Mouse (Mus musculus): Measurements from ENCODE around the gene Cyfip2.

Cyfip2 gene

DNA sequence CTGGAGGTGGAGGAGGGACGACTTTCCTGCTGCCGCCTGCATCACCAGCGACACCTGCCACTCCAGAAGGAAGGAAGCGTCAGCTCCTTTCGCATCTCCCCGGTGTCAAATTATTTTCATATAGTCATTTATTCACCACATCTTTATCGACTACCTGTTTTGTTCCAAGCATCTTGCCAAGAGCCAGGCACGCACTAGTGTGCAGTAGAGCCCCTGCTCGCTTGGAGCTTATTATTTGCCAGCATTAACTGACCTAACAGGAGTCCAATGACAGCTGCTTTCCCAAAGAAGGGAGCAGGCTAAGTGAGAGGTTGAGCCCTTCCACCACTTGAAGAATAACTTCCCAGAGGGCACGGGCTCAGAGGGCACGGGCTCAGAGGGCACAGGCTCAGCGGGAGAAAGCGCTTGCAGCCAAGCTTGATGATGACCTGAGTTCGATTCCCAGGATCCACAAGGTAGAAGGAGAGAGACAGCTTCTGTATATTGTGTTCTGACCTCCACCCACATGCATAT, at the start of gene Cyfip2:
TSS of gene Cyfip2 (minus strand) at position 337 of the 513 bp plus-strand sequence.
- DNase-seq (ENCODE audit: low read depth, low spot score), result no peak

DNA sequence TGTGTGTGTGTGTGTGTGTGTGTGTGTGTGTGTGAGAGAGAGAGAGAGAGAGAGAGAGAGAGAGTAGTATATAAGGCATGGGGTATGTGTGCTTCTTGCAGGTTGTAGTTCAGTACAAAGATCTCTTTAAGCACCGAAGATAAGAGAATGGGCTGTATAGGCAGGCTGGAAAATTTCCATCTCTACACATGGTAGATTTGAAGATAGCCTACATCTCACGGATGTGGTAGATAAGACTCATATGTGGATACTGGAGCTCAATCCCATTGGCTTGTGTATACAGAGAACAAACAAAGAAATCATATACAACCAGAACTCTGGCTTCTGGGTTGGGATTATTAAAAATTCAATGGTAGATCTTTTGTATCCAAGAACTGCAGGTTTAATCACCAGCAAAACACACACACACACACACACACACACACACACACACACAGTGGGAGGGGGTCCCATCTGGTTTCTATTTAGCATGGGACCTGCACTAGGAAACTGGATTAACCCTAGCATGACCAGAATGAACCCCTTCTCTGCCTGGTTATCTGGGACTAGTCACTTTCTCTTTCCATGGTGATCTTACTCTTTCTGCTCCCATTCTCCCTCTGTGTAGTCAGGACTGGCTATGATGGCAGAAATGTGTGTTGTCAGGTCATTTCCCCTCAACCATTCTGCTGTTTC, 48.5 kb upstream of the Cyfip2 start:
- DNase-seq (ENCODE audit: low read depth, low spot score), result no peak

DNA sequence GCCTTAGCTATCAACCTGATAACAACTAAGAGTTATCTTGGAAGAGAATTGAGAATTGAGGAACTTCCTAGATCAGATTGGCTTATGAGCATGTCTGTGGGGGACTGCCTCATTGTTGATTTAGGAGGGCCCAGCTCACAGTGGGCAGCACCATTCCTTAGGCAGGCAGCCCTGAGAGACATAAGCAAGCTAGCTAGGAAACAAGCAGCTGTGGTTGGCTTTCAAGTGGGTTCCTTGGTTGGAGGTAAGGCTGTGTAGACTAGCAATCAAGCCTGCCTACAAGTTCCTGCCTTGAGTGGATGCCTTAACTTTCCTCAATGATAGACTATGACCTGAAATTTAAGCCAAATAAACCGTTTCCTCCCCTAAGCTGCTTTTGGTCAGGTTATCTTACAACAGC, 45.7 kb upstream of the Cyfip2 start:
- DNase-seq (ENCODE audit: low read depth, low spot score), result no peak

DNA sequence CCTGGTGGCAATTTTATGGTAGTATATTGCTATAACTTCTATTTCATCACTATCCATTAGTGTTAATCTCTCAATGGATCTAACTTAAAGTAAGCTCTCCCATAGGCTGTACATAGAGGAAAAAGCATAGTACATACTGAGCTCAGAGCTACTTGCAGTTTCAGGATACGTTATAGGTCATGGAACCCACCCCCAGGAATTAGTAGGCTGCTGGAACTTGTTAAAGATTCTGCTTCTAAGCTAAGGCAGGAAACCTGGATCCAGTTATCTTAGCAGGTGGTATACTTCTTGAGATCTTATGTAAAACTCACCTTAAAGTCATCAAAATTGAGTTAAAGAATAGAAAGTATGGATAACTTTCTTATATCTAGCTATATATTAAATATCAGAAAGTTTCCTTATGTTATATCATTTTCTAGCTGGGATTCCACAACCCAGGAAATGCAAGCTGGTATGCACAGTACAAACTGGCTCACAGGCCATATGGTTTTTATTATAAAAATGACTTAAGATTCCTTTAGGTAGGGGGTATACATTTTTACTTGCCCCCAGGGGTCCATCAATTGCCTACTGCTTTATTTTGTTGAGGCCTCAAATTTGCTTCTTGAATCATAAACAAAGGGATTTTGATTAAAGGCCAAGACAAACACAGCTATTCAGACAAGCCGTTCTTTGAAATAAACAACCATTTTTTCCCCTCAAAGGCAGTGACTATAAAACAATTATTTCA, 37.2 kb upstream of the Cyfip2 start:
- no peak for DNase-seq (ENCODE audit: low read depth, low spot score)

DNA sequence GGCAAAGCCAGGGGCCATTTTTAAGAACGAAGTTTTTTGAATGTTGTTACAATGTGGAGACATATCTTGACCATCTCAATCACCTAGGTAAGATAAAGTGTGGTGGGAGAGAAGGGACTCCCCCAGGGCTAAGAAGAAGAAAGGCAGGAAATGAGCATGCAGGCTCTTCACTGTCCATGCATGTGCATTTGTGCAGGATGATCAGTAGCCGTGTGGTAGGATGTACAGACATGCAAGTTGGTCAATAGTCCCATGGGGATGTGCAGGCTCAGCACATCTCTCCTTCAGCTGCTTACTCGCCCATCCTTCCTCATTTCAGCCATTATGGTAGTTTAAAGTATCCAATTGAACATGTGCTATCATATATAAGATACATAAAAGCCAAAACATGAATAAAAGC, 35.8 kb upstream of the Cyfip2 start:
- no peak for DNase-seq (ENCODE audit: low read depth, low spot score)

DNA sequence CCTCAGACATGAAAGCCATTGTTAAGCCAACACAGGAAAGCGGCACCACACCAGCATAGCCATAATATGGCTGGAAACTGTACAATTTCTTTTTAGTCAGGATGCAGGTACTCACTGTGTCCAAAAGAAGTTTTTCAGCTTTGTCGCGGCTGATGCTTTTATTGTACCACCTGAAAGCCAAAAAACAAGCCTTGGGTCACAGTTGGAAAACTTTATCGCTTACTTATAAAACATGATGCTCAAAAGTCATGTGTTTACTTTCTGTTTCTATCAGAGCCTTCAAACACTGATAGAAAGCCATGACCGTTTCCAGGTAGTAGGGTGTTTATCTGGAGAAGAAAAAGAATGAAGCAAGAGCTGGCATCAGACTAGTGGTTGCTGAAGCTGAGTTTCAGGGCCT, 35.1 kb upstream of the Cyfip2 start:
- DNase-seq (ENCODE audit: low read depth, low spot score), result no peak

DNA sequence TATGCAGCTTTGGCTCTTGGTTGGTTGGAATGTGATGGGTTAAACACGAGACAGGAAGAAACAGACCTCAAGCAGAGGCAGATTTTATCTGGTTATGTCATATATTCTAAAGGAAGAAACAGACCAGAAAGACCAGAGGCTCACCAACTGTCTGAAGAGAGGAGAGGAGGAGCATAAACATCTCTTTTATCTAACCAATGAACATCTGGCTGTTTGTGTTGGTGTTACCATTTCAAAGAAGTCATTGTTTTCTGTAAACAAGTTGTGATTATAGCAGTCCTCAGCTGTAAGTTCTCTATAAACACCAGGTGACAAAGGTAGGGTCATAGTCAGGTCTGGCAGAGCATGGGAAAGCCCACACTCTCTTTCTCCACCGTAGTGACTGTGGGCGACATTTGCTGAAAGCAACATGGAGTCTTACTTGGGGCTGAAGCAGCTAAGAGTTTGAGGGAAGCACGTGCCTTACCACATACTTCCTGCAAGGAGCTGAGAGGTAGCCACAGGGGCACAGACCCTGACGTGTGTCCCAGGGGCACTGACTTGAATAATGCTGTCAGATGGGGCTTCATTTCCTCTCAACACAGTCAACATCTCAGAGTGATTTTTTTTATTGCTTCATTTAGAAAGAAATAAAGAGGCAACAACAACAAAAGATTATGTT, 31.4 kb upstream of the Cyfip2 start:
- no peak for DNase-seq (ENCODE audit: low read depth, low spot score)

DNA sequence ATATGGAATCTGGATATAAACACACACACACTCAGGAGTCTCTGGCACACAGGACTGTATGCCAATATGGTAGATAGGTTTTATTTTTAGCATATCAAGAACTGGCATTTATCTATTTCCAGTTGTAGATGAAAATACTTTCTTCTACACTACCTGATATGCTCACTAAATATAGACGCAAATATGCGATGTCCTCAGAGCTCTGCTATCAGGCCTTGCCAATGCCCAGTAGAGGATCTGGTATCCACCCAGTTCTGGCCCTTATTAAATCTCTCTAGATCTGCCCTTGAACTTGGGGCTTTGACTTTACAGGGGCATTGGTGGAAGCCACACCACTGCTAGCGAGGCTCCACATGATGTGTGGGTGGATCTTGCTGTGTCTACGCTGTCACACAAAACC, 29.3 kb upstream of the Cyfip2 start:
- DNase-seq (ENCODE audit: low read depth, low spot score), result no peak

DNA sequence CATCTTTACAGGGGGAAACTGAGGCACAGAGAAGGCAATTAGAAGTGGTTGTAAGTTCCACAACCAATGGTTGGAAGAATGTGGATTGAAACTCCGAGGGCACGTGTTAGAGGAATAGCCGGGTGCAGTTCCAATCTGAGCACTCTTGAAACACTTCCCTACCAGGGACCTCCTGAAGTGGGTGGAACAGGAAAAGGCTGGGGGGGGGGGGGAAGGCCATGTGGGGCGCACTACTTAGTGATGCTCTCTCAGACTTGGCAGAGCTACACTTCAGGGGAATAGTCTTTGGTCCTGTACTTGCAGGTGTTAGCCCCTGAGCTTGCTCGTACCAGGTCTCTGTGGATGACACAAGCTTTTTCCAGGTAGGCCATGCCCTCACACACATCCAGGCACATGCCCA, 23.4 kb upstream of the Cyfip2 start:
- no peak for DNase-seq (ENCODE audit: low read depth, low spot score)

DNA sequence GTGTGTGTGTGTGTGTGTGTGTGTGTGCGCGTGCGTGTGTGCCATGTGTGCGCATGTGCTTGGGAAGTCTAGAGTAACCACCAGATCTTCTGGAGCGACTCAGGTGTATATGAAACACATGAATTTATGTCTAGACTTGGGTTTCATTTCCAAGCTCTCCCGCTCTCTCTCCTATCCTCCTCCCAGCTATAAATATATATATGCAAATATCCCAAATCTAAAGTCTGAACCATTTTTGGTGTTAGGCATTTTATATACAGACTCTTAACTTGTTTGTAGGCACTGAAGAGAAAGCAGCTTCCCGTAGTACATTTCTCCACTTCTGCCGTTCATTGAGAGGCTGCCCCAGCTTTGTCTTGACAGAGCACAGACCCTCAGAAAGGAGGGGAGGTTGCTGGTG, 19.6 kb upstream of the Cyfip2 start:
- no peak for DNase-seq (ENCODE audit: low read depth, low spot score)

DNA sequence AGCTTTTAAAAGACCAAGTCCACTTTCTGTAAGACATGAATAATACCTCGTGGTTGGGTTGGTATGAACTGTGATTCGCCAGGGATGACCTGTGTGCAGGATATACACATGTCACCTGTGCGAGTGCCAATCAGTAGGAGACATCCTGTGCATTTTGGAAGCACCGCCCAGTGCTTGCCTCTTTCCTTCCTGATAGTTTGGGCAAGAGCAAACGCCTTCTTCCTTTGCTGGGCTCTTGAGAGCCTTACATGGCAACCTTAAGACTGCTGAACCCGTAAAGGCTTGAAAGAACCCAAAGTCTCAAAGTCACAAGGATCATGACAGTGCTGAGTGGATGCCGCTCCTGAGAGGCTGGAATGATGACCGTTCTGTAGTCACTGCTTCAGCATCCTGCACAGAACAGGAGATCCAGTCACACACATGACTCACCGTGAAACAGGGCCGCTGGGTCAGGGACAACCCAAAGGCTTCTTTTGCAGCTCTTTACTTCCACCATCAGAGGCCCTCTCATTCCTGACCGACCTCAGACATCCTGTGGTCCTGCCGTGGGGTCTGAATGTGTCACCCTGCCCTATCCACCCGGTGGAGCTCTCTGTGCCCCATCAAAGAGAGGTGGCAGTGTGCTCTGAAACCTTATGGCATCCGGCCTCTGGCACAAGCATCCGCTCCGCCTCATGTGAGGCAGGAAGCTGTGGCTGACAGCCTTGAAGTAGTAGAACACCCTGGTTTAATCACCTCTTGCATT, 13.8 kb upstream of the Cyfip2 start:
- no peak for DNase-seq (ENCODE audit: low read depth, low spot score)

DNA sequence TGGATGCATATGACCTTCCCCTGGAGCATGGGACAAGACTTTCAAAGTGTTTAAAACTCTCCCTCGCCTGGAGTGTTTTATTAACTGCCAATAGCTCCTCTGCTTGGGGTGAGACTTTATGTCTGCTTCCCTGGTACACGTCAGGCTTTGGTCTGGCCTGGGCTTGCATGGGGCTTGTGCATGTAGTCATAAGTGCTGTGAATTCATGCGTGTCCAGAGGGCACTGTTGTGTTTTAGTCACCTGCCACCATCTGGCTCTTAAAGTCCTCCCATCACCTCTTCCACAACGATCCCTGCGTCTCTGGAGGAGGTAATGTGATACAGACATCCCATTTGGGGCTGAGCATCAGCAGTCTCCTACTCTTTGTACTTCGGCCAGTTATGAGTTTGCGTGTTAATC, 8.9 kb upstream of the Cyfip2 start:
- DNase-seq (ENCODE audit: low read depth, low spot score), result no peak

DNA sequence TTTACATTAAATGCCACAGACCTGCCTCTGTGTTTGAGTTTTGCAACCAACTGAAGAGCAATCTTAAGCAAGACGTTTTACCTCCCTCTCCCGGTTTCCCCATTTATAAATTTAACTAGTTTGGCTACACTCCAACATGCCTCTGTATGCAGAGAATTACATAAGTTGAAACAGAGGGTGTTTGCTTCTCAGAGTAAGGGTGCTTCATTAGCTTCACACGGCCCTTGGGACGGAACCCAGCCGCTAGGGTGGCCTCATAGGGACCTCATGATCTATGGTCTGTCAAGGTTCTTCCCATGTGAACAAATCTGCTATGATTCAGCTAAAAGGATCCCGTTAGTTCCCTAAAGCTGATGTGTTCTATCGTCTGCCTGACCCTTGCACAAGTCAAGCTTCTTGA, 1.9 kb upstream of the Cyfip2 start:
- DNase-seq (ENCODE audit: low read depth, low spot score), result no peak

DNA sequence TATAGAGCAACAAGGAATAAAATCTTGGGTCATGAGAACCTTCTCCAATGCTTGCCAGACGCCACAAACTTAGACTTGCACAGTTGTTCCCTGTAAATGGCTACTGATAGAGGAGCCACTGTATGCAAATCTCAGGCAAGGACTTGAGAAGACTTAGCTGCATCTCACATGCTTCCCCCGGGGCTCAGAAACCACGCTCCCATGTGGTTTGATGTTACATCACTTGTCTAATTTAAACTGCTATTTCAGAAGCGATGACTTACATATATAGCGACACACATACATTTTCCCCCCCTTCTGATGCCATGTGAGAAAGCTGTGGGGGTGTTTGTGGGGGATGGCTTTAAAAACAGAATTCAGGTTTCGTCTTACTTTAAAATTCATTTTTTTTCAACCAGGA, 1.2 kb upstream of the Cyfip2 start:
- no peak for DNase-seq (ENCODE audit: low read depth, low spot score)

DNA sequence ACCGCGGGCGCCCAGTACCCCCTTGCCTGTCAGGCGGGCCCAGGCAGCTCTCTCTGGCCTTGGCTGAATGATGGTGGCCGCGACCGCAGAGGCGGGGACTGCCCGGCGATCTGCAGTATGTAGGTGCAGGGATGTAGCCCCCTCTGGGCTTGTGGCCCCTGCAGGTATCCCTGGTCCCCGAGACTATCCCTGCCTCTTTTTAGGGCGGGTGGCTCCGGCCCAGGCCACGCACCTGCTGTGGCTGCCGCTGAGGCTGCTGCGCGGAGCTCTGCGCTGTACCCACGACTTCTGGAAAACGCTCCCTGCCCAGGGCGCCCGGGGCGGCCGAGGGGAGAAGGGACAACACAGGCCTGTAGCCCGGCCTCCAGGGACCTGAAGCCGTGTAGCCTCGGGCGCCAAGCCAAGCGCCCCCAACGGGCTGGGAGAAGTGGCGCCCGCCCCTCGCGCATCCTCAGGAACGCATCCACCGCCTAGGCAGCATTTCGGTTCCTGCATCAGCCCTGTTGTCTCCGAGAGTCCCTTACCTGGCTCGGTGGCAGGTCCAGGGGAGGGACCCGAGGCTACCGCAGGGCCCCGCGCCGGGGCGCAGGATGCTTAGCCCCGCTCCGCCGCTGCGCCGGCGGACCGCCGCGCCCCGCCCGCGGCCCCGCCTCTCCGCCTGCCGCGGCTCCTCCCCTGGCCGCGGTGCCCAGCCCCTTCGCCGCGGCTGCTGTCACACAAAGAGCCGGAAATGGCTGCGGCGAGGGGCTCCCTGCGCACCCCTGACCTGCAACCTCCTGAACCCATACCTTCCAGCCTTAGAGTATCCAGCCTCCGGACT, 746 bp downstream of the Cyfip2 start:
- DNase-seq (ENCODE audit: low read depth, low spot score), result peak; percentile 40

DNA sequence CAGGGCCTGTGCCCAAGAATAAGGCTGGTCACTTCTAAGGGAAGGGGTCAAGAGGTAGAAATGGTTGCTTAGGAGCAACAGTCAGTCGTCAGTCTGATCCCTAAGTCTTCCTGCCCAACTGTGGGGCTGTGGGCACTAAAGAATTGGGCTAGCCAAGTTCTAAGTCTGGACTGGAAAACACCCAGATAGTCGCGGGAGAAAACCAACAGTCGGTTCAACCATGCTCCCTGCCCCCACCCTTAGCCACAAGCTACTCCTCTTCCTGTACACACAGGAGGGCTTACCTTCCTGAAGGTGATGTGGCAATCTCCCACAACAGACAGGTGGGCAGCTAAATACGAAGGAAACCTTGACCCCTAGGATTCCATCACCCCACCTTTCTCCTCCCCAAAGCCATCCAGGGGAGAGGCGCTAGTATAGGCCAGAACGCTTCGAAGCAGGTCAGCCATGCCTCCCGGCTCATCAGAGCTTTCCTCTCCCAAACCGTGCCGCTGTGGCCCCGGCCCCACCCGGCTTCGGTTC, 1.4 kb downstream of the Cyfip2 start:
- DNase-seq (ENCODE audit: low read depth, low spot score), result no peak

DNA sequence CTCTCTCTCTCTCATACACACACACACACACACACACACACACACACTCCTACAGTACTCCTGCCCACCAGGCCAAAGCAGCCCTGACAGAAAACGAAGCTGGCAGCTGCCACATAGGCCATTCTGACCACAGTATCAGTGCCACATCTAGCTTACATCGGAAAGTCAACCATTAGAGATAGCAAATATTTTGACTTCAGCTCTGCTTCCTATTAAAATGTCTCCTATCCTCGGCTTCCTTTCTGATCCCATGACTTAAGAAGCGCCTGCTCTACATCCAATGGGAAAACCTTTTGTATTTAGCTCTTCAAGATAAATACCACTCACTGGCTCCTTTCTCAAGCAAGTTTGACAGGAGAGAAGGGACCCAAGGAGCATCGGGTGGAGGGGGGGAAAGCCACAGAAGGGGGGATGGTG, 2.0 kb downstream of the Cyfip2 start:
- no peak for DNase-seq (ENCODE audit: low read depth, low spot score)

DNA sequence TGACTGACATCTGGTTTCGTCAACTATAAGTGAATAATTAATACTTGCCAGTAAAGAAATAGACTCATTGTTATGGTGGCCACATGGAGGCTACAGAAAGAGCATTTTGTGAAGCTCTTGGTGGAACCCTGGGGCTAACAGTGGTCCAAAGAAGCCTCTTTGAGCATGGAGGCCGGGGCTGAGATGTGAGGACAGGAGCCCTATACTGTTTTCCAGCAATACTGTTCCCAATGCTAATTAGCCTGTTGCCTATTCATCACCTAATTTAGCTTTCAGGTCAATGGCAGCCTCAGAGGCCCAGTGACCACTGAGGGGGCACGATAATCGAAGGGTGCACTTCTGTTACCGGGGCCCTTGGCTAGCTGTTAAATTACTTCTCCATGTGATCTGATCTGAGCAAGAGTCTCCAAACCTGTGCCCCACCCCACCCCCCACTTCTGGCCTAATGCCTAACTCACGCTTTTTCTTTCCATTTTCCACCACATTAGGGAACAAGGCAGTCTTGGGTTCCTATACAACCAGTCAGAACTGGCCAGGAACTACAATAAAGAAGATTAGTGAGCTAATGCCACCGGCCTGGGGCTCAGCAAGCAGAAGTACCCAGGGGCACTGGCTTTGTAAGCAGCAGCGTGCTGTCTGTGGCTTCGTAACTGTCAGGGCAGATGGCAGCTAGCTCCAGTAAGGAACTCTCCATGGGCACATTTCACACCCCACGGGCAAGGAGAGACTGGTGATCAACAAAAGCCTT, 2.7 kb downstream of the Cyfip2 start:
- no peak for DNase-seq (ENCODE audit: low read depth, low spot score)

DNA sequence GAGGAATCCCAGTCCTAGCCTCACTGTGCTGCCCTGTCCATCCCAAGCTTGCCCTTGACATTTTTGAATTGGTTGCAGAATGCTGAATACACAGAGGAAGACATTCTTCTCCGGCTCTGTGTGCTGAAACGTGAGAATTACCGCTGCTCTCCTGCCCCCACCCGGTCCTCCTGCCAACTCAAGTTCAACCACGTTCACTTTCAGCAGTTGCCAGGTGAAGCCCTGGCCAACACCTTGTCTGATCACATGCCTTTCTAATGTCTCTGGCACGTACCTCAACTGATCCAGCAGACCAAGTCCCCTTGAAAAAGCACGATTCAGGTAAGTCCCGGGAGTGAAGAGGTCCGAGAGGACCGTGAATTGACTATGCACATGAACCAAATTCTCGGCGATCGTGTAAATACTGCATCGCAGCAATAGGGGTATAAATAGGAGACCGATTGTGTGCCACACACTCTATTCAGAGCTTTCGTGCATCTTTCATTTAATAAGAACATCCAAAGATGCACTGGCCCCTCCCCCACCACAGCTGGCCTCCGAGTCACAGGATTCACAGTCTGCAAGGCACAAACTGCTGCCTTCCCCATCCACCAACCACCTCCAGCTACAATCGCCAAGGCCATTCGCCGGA, 3.4 kb downstream of the Cyfip2 start:
- DNase-seq (ENCODE audit: low read depth, low spot score), result no peak
